Mouse (Mus musculus) lung, adult 18-20 months (tissue): ENCODE data around the gene Zc3h6.

Experiments used
- DNase-seq, 2 experiments: peaks; one replicate each; pipeline ENCODE4 v3.0.0; 2022; ENCODE audit warnings: mixed read lengths in 2 of 2

Gene Zc3h6

DNA sequence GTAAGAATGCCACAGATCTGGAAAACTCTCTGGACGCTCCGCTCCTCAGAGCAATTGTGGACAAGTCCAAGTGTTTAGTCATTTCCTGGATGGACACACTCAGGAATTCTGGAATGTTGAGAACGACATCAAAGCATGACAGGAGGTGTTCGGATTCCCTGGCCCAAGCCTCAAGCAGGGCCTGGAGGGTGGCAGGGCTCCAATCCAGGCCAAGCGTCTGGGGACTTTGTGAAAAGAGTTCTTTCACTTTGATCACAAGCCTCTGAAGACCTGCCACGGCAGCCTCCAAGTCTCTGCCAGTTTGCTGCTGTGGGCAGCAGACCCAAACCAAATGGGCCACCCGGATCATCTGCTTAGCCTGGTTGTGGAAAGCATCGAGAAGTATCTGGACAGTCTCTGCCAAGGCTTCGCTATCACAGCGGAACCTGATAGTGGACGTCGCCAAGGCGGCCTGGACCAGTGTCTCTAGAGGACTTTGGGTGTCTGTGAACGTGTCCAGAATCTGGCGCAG is 71.3 kb downstream of the Zc3h6 start:
- DNase-seq, result no peak

DNA sequence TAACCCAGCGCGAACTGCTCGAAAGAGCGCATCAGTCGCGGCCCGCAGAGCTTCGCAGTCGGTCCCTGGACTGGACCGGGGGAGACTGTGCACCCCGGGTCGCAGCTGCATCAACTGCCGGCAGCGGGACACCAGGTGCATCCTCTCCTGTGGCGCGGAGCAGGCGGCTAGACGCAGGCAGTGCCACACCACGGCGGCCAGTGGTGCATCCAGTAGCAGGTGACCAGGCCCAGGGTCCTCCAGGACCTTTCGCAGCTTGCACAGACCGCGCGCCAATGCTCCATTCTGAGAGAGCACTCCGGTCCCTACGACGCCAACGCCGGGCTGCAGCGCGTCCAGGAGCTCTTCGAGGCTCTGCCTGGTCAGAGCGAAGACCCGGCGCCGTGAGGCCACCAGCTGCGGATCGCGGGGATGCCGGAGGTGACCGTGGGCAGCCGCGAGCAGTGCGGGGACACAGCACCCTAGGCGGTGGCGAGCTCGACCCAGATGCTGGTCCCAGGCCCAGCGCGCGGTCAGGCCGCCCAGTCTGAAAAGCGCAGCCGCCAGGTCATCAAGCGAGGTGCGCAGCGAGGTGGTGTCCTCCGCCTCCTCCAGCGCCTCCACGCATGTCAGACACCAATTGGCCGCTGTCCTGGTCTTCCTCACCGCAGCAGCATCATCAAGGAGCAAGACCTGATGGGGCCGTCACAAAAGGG is 71.9 kb downstream of the Zc3h6 start:
- DNase-seq, result no peak

DNA sequence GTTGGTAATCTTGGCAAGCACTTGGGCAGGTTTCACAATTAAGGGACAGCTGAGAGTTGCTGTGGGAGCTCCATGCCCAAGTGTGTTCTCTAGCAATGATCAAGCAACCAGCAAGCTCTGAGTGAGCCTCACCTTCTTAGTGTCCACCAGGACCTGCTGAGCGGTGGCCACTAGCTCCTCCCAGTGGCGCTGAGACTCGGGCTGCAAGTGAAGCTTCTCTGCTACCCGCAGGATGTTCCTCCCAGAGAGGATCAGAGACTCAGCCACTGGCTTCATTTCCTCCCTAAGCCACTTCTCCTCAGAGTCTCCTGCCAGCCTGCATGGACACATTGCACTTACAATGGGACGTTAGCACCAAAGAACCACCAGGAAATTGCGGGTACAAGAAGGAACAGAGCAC is 73.4 kb downstream of the Zc3h6 start:
- no peak for DNase-seq

DNA sequence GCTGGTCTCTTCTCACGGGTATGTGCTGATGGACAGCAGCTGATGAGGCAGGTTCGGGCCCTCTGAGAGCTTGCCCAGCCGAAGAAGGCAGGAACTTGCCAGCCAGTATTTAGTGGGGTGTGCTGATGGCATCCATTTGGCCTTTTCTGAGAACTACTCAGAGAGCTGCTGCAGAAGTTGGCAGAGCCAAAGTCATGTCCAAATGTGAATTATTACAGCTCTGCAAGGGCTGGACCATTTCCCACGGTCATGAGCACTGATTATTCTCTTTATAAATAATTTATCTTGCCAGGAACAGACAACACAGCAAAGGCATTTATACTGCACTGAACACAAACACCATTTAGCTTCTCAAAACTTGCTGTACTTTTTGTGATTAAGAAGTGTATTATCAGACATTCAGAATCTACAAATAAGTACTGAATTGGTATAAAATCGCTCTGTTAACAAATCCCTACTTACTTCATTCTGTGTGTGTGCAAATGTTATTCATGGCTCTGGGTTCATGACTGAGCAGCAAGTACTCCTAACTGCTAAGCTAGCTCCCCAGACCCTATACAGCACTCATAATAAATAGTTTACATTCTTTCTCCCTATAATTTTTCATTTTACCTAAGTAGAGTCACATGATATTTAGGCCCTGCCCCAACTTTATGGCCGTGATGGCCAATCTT is 79.1 kb downstream of the Zc3h6 start:
- DNase-seq, result peak in 1 of 2 experiments; percentile 15

DNA sequence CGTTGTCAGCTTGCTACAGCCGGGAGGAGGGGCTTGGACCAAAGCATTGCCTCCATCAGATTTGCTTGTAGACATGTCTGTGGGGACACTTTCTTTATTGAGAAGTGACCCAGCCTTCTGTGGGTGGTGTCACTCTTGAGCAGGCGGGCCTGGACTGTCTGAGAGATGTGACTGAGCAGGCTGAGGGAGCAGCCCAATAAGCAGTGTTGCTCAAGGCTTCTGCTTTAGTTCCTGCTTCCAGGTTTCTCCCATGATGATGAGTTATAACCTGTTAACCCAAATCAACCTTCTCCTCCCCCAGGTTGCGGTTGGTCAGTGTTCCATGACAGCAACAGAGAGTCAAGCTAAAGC is 79.6 kb downstream of the Zc3h6 start:
- no peak for DNase-seq

DNA sequence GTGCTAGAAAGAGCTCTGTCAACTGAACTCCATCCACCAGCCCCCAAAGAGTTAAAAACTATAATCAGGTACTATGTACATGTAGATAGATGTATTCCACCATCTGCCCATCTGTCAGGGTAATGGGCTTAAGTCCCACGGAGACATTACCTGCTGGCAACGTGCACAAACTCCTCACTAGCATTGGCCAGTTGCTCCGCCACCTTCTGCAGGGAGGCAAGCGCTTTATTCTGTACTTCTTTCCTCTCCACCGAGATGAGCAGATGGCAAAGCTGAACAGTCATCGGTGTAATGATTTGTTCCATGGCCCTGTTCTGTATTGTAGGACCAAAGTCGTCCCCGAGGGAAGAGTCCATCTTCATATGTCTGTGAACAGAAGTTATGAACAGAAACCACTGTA is 80.6 kb downstream of the Zc3h6 start, which contains the start of gene Vinac1:
Gene Vinac1 (minus strand): TSS at position 362 of the 400 bp plus-strand sequence.
- DNase-seq, result no peak

DNA sequence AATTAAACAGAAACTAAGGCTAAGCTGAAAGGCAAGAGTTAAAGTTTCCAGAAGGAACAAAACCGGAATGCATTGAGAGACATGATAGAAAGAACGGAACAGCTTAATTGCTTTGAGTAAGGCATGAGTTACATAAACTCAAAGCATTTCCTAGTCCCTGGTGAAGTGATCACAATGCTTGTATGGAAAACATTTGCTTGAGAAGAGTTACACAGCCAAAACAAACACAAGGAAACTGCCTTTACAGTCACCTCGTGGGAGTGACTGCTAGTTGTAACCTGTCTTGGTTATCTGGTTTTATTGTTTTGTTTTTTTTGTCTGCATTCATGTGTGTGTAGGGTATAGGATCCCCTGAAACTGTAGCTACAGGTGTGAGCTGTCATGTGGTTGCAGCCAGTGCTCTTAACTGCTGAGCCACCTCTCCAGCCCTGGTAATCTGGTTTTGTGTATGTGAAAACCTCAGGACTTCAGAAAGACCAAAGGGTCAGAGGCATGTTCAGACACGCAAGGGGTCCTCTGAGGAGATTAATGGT is 85.3 kb downstream of the Zc3h6 start:
- no peak for DNase-seq

DNA sequence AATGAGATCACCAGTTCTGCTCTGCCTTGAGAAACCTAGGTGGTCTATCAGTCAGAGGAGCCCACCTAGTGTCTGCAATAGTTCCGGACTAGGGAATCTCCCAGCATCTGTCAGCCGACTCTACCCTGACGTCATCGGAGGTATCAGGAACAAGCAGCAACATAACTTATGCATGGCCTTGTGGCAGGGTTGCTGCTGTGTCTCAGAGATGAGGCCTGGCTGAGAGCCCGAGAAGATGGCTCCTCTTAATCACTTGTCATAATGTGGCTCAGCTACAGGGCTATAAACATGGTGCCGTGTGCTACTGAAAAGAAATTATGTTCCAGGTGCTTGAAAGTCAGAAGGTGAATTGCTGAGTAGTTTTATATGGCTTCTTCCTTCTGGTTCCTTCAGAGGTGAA is 88.5 kb downstream of the Zc3h6 start:
- no peak for DNase-seq

DNA sequence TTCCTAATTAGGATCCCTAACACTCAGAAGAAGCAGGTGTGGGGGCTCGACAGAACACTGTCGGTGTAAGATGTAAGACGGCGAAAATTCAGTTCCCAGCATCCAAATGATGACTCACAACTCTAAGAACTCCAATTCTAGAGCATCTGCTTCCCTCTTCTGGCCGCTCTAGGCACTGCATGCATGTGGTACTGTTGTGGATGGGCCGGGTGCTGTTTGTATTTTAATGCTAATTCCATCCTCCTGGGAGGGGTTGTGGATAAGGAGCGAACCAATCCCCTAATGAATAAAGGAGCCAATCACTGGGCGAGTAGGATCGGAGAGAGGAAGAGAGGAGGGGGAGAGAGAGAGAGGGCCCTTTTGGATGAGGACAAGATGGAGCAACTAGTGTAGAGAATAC is 89.4 kb downstream of the Zc3h6 start:
- DNase-seq, result peak in 1 of 2 experiments; percentile 5

DNA sequence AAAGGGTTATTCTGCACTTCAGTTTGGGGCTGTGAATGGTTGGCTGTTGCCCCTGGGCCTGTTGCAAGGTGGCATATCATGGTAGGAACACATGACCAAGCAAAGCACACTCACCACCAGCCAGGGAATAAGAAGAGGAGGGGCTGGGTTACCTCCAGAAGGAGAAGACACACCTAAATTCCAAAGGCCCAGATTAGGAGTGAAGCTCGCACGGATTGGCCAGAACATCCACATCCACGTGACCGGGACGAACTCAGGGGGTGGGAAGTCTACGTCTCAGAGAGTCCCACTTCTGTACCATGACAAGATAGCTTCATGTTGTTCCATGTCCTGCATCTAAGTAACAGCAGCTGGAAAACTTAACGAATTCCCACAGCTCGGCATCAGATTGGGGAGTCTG is 90.1 kb downstream of the Zc3h6 start:
- no peak for DNase-seq

DNA sequence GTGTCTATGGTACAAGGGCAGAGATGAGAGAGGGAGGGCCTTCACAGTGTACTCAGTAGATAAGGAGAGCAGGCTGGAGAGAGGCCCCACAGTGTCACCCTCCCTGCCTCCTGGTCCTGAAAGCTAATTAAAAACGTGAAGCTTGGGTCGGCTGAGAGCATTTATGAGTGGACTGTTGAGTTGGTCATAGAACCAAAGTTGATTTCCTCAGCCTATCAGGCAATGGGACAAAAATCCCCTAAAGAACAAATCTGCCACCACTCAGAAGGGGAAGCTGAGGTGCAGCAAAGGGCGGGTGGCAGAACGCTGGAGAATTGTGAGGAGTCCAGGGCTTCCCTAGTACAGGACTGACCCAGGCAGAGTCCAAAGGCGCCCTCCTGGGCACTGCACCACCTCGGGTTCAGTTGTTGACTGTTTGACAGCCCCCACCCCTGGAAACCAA is 90.7 kb downstream of the Zc3h6 start:
- no peak for DNase-seq

DNA sequence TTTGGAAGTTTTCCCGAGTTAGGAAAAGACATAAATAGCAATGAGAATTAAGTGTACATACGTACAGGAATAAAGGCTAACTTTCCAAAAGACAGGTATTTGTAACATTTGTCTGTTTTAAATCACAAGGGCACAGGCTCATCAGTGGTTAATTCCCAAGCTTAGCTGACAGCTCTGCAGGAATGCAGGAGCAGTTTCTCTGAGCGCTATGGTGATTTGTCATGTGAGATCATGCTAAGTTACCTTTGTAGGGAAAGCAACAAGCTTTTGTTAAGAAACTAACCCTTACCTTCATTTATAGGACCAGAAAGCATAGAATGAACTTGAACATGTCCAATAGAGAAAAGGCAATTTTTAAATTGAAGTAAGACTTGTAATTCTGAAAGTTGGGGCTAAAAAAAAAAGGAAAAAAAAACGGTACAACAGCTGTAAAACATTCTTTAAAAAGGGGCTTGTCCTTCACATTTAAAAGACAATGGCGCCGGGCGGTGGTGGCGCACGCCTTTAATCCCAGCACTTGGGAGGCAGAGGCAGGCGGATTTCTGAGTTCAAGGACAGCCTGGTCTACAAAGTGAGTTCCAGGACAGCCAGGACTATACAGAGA is 94.4 kb downstream of the Zc3h6 start:
- no peak for DNase-seq

DNA sequence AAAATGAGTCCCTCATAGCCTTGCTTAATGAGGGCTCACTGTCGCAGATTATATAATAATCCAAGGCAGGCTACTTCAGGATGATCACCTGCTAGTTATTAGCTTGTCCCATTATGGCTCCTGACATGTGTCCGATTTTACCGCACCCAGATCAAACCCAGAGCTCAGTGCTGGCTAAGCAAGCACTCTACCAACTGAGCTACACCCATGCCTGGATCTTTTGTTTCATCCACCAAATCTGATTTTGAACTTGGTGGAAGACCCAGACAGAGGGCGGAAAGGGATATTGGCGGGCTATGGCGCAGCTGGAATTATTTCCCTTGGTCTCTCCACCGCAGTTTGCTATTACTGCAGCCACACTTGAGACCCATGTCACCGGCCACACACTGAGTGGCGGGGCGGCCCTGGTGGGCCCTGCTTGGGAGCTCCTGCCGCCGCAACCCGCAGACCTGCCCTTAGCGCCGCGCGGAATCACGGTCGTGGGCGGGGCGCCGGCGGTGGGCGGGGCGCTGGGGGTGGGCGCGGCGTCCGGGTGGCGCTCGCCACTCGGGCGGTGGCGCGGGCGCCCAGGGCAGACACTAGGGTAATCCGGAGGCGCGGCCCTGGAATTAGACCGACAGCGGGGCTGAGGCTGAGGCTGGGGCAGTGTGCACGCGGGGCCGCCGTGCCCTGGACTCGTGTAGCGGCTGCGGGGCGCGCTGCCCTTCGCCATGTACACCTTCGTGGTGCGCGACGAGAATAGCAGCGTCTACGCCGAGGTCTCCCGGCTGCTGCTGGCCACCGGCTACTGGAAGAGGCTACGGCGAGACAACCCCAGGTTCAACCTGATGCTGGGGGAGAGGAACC is 98.5 kb downstream of the Zc3h6 start, which contains the start of gene Ttl:
Gene Ttl (plus strand): TSS at position 506 of the 846 bp plus-strand sequence.
- peak; percentile 77 to 81 for DNase-seq

DNA sequence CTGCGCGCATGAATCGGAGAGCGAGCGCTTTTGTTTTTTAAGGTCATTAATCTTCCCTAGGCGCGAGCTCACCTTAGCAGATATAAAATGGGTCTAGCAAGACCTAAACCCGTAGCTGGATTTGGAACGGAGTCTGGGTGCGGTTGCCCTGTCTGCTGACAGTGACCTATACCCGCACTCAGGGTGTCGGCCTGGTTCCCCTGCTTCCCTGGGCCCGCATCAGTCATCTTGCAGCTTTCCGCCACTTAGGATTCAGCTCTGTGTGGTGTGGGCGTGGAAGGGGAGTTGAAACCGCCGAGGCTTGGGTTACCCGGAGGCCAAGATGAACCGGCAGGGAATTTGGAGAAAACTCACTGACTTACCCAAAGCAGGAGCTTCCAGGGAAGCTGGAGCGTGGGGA is 99.1 kb downstream of the Zc3h6 start:
- peak; percentile 54 to 67 for DNase-seq
